Mouse (Mus musculus): ENCODE measurements around the gene Polr3gl.

The Polr3gl gene

DNA sequence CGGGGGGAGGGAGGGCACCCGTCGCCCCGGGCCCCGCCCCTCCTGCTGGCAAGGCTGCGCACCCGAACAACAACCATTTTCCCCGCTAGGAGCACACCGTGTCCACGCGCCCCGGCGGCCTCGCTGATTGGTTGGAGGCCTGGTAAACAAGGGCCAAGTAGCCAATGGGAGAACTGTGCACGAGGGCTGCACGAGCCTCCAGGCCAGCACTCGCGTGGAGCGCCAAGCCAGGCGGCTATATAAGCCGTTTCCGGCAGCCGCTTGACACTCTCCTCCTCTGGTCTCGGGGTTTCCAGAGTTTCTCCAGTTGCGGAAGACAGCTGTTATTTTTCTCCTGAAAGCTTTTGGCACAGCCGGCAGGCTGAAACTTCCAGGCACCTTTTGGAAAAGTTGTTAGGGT is 36.3 kb downstream of the Polr3gl start, which contains the start of gene Txnip:
TSS of gene Txnip (plus strand) at position 264 of the 400 bp plus-strand sequence.
- peak; percentile 100 for DNase-seq (ENCODE audit: low spot score)

GRCm38 (mm10) chr3:96556651-96557635 is 37.0 kb downstream of the Polr3gl start:
- peak; percentile 41 for DNase-seq (ENCODE audit: low spot score)

DNA sequence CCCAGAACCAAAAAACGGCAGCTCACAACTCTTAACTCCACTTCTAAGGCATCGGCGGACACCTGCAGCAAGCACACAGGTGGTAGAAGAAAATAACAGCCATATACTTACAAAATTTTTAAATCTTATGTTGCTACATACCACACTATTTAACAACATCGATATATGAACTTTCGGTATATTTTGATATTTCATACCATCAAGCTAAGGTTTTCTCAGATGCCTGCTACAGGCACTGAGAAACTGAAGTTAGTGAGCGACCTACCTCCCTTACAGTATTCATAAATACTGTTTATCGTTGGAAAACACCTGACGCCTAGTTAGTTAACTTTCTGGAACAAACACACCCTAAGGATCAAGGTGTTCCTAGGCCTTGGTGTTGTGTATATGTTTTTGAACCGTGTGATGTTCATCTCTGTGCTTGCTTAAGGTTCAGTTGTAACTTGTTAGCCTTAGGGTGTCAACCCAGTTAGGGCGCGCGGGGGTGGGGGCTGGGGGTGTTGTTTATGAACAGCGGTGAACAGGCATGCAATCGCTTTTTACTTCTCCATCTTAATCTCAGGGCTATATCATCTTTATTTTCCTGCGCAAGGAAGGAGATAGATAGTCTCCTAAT is 37.9 kb downstream of the Polr3gl start:
- no peak for DNase-seq (ENCODE audit: low spot score)

DNA sequence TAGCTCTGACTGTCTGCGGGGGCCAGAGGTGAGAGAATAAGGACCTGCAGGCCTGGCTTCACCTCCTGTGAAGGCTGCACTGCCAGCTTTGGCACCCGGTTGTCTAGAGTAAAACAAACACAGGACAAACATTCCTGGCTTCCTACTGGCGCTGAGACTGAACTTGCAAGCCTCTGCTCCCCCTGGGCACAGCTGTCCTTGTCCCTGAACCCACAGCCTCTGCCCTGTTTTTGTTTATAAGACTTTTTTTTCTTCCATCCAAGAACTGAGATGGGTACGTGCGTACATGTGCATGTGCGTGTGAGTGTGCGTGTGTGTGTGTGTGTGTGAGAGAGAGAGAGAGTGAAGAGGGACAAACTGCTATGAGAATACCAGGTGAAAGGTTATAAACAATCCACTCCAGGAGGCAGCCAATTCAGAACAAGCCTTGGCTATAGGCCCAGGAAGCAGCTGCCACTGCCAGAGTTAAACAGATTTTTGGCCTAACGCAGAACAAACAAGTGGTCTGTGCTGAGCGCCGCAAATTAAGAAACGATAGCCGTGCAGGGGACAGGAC is 38.9 kb downstream of the Polr3gl start:
- peak; percentile 78 for DNase-seq (ENCODE audit: low spot score)

GRCm38 (mm10) chr3:96554251-96554650 is 39.7 kb downstream of the Polr3gl start:
- no peak for DNase-seq (ENCODE audit: low spot score)

GRCm38 (mm10) chr3:96553601-96554000 is 40.4 kb downstream of the Polr3gl start:
- DNase-seq (ENCODE audit: low spot score) = no peak

DNA sequence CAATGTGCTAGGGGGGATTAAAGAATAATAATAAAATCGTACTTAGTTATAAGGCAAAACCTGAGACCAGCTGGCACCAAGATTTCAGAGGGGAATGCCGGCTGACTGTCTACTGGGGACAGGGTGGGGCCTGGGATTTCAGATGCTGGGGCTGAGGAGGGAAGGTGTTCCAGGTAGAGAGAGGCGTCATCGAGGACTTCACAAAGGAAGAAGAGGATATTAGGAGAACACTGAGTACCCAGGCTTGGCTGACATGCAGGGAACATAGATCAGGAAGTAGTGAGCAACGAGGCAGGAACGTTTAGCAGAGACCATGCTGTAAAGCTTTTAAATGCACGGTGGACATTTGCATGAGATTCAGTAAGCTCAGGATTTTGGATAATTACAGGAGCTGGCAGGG is 42.1 kb downstream of the Polr3gl start:
- no peak for DNase-seq (ENCODE audit: low spot score)

DNA sequence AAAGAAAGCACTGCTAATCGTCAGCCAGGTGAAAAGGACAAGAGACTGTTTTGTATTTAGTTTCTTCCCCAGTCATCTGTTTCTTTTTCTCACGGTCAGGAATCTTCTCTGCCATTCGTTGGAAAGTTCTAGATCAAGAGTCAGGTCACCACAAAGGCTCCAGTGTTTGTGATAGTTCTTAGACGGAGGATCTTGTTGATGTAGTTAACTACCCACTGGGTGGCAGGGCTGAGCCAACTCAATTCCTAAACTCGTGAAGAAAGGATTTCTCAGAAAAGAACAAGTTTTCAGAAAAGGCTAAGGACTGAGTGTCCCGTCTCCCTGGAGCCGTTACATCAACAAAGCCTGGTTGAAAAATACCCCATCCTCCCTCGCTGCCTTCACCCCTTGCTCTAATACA is 42.8 kb downstream of the Polr3gl start:
- DNase-seq (ENCODE audit: low spot score) = peak; percentile 65

DNA sequence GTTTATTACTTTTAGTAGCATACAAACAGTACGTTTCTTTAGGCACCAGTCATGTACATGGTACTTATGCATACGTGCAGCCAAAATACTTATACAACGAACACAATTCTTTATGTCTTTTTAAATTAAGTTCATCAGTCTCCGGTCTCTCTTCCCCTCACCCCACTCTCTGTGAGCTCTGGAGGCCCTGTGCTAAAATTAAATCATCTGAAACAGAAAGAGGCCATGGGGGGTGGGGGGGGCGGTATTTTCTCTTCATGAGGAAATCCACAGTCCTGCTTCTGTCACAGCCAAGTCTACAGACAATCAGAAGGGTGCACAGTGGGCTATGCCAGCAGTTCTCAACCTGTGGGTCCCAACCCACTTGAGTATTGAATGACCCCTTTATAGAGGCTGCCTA is 44.6 kb downstream of the Polr3gl start:
- DNase-seq (ENCODE audit: low spot score) = no peak

DNA sequence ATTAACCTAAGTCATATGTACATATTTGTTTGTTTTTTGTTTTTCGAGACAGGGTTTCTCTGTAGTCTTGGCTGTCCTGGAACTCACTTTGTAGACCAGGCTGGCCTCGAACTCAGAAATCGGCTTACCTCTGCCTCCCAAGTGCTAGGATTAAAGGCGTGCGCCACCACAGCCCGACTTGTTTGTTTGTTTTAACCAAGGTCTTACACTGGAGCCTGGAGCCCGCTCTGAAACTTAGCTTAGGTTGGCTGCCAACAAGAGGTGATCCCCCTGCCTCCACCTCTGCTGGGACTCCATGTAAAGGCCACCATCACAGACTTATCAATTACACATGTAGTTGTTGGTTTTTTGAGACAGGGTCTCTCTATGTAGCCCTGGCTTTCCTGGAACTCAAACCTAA is 45.2 kb downstream of the Polr3gl start:
- DNase-seq (ENCODE audit: low spot score) = no peak

DNA sequence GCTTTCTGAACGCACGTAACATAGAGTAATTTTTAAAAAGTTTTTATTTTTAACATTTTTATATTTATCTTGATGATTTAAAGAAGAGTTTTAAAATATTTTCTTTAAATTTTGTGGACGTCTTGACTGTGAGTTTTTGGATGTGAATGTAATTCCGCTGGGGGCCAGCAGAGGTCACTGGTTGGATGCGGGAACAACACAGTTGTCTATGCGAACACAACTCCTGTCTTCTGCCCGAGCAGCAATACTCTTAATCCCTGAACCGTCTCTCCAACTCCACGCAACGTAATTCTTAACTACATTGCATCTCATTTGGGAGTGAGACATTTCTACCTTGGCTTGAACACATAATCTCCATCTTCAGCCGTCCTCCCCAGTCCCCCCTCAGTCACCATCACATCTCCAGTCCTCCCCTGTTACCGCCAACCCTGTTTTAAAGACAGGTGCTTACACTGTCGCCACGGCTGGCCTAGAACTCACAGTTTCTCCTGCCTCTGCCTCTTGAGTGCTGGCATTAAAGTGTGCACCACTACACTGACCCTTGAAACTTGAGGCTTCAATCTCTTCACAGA is 46.5 kb downstream of the Polr3gl start:
- DNase-seq (ENCODE audit: low spot score) = peak; percentile 84

GRCm38 (mm10) chr3:96546880-96547279 is 47.1 kb downstream of the Polr3gl start:
- DNase-seq (ENCODE audit: low spot score) = no peak

- DNase-seq (ENCODE audit: low spot score) = no peak
Measured at GRCm38 (mm10) chr3:96545565-96545964, 48.4 kb downstream of the Polr3gl start.

- no peak for DNase-seq (ENCODE audit: low spot score)
Measured at GRCm38 (mm10) chr3:96543345-96543744, 50.6 kb downstream of the Polr3gl start.

DNA sequence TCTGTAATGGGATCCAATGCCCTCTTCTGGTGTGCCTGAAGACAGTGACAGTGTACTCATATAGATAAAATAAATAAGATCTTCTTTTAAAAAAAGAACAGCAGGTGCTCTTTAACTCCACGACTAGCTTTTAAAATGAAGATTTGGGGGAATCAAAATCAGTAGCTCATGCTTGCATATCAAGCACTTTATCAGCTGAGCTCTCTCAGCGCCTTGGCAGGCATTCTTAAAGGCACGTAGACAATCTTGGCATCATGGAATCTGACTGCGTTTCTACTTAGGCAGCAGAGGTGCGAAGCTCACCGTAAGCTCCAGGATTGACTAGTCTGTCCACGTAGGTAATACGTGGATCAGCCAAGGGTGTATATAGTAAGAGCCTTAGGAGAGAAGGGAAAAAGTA is 51.4 kb downstream of the Polr3gl start:
- DNase-seq (ENCODE audit: low spot score) = no peak

DNA sequence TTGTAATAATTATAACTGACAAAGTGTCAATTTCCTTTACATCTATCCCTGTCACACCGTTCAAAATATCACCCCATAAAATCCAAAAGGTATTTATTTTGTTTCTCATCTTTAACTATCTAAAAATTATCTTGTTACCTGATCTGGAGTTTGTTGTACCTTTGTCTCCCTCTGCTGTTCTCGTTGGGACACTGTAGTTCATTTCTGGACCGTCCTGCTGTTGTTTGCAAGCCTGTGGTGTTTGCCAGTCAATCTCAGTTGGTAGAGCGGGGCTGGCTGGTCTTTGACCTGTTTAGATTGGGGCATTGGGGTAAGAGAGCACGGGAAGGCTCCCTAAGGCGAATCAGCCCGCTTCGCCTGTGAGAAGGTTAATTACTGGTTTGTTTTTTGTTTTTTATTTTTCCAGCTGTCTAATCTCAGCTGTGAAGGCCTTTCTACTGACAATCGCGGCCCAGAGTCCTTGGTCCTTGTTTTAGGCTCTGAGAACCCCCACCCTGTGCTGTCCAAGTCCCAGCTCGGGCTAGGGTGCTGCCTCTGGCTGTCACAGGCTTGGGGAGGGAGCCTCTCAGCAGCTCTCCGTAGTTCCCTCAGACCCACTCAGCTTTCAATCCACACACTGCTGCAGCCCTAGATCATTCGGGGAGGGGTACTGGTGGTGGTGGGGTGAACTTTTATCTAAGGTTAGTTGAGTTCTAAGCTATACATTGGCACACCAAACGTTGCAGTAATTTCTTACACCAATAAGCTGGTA is 52.5 kb downstream of the Polr3gl start:
- DNase-seq (ENCODE audit: low spot score) = no peak

DNA sequence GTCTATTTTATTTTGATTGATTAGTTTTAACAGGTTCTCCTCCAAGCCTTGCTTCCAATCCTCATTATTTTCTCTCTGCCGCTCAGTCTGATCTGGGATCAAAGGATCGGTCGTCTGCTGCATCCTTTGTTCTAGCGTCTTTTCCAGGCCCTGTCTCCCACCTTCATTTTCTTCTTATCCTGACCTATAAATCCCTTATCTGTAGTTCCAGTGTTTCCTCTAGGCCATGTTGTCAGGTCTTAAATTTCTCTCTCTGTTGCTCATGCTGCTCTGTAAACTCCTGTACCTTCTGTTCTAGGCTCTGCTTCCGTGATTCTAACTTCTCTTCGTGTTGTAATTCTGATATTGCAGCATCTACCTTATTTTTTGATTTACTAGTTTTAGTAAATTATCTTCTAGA is 53.2 kb downstream of the Polr3gl start:
- DNase-seq (ENCODE audit: low spot score) = no peak

DNA sequence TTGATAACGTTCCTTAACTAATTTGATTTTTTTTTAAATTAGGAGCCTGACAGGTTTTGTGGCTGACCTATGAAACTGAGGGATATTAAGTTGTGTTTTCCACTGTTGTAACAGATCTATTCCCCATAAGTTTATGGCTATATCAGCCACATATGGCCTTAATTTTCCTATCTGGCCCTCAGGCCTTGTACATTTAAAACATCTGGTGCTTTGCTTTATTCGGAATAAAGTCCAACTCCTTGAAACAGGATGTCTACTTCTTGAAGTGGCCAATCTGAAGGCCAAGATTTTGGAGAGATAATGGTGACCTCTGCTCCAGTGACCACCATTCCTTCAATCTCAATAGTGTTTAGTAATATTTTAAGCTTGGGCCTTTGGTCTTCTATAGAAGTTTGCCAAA is 54.7 kb downstream of the Polr3gl start:
- DNase-seq (ENCODE audit: low spot score) = no peak

GRCm38 (mm10) chr3:96534300-96534699 is 59.7 kb downstream of the Polr3gl start:
- no peak for DNase-seq (ENCODE audit: low spot score)

DNA sequence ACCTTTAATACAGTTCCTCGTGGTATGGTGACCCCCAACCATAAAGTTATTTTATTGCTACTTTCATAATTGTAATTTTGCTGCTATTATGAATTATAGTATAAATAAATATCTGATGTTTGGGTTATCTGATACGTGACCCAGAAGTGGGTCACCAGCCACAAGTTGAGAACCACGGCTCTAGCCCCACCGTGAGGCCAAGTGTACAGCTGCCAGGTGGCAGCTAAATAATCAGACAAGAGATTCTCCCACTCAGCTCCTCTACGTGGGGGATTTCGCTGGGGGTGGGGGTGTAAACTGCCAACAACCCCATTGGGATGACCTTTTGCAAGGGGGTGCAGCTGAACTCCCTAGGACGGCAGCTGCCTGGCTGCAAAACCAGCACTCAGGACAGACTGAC is 61.9 kb downstream of the Polr3gl start:
- no peak for DNase-seq (ENCODE audit: low spot score)

- no peak for DNase-seq (ENCODE audit: low spot score)
Measured at GRCm38 (mm10) chr3:96528506-96528905, 65.5 kb downstream of the Polr3gl start.
